Mouse (Mus musculus): Measurements from ENCODE around the gene Fgf22. TPM values are rescaled to one million over a fixed set of nuclear protein-coding genes. Genes with fewer than 3 reads are reported as not detected.

Gene Fgf22
- total and polyA plus RNA-seq, 2 experiments, result not detected

DNA sequence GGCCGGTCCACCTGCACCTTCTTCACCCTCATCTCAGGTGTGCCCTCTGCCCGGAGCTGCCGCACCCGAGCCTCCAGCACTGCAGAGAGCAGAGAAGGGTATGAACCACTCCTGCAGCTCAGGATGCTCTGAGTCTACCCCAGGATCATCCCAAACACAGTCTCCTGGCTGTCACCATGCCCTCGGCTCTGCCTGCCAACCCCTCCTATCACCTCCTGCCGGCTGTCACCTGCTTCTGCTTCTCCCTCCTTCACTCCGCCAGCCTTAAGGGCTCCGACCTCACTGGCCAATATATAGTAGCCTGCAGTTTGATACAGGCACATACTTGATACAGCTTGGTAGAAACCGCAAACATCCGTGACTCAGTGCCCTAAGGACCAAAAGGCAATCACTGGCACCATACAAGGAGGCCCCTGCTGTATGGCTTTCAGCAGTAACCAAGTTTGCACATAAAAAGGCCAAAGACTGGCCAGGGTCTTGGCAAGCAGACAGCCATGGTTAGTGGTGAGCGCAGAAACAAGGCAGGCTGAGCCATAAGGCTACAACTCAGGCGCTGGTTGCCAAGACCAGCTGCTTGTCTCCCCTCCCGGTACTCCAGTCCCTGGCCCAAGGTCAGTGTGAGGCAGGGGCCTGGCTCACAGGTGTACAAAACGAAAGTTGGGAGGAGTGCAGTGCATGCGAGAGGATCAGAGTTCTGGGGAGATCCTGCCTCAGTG is 11.1 kb upstream of the Fgf22 start:
- Histone ChIP-seq H3K36me3 (ENCODE audit: control insufficient read depth, insufficient read depth, low read length) (peaks cover 10% of the 10 kb centered on the region), H3K27ac (replicated peaks; ENCODE audit: insufficient read depth, low read depth, low read length) (no peak overlapping the region), H3K4me1 (ENCODE audit: control insufficient read depth, insufficient read depth, low read length) (peaks cover 5% of the 10 kb centered on the region), H3K9ac (ENCODE audit: low read depth, low read length) (no peak overlapping the region), H3K4me3 (ENCODE audit: insufficient read depth, low read depth, low read length) (no peak overlapping the region), H3K79me2 (ENCODE audit: control insufficient read depth, insufficient read depth, low read length) (no peaks in the 10 kb centered on the region), H3K27me3 (ENCODE audit: control insufficient read depth, insufficient read depth, low read length) (no peaks in the 10 kb centered on the region)
- DNase-seq (ENCODE audit: extremely low read depth, low read depth, low spot score), result no peak
- TF ChIP-seq POLR2A (IDR thresholded peaks at IDR 0.05; ENCODE audit: extremely low read depth, insufficient read depth, low read length) (no peak), CTCF (IDR thresholded peaks at IDR 0.05; ENCODE audit: low read depth, low read length) (no peak)
- 95% methylated on average over 15 of the region's 15 CpGs for WGBS

DNA sequence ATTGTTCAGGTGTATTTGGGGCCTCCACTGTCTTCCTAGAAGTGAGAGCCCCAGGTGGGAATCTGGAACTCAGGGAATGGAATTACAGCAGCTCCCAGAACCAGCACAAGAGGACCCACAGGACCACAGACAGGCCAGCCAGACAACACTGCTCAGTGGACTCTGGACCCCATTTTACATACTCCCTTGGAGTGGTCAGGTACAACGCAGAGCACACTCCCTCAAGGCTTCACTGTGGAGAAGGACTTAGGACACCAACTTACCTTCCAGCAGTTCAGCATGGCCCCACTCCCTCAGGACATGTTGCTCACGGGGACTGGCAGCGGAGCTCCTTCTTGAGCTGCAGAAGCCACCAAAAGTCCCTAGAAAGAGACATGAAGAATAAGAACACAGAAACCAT is 9.5 kb upstream of the Fgf22 start:
- peaks cover 7% of the 10 kb centered on the region; the same call in 1 of the 2 replicates for H3K36me3 ChIP-seq (ENCODE audit: control insufficient read depth, insufficient read depth, low read length)
- H3K27me3 ChIP-seq (ENCODE audit: control insufficient read depth, insufficient read depth, low read length), result no peaks in the 10 kb centered on the region
- WGBS, result 87% methylated on average over 3 of the region's 3 CpGs
- peaks cover 5% of the 10 kb centered on the region for H3K4me1 ChIP-seq (ENCODE audit: control insufficient read depth, insufficient read depth, low read length)
- no peak overlapping the region for H3K9ac ChIP-seq (ENCODE audit: low read depth, low read length)
- H3K79me2 ChIP-seq (ENCODE audit: control insufficient read depth, insufficient read depth, low read length), result no peaks in the 10 kb centered on the region
- no peak for TF ChIP-seq POLR2A (IDR thresholded peaks at IDR 0.05; ENCODE audit: extremely low read depth, insufficient read depth, low read length)
- TF ChIP-seq CTCF (IDR thresholded peaks at IDR 0.05; ENCODE audit: low read depth, low read length), result no peak
- DNase-seq (ENCODE audit: extremely low read depth, low read depth, low spot score), result no peak
- H3K27ac ChIP-seq (replicated peaks; ENCODE audit: insufficient read depth, low read depth, low read length), result no peak overlapping the region
- no peak overlapping the region for H3K4me3 ChIP-seq (ENCODE audit: insufficient read depth, low read depth, low read length)

GRCm38 (mm10) chr10:79745898-79746773 is 8.7 kb upstream of the Fgf22 start, which contains the start of gene Polrmt:
Gene Polrmt, minus strand, starts transcription at chr10:79746581.
- DNase-seq (ENCODE audit: extremely low read depth, low read depth, low spot score), result peak; percentile 94
- Histone ChIP-seq H3K27ac (replicated peaks; ENCODE audit: insufficient read depth, low read depth, low read length) (peak within 1 kb of the TSS; percentile 77), H3K27me3 (ENCODE audit: control insufficient read depth, insufficient read depth, low read length) (no peaks in the 10 kb centered on the region), H3K79me2 (ENCODE audit: control insufficient read depth, insufficient read depth, low read length) (no peaks in the 10 kb centered on the region), H3K4me3 (ENCODE audit: insufficient read depth, low read depth, low read length) (peak within 1 kb of the TSS; percentile 75), H3K36me3 (ENCODE audit: control insufficient read depth, insufficient read depth, low read length) (peaks cover 7% of the 10 kb centered on the region; the same call in 1 of the 2 replicates), H3K9ac (ENCODE audit: low read depth, low read length) (peak within 1 kb of the TSS; percentile 82), H3K4me1 (ENCODE audit: control insufficient read depth, insufficient read depth, low read length) (peaks cover 5% of the 10 kb centered on the region)
- 1% methylated on average over 38 of the region's 38 CpGs for WGBS
- TF ChIP-seq CTCF (IDR thresholded peaks at IDR 0.05; ENCODE audit: low read depth, low read length), result peak; percentile 41
- peak; percentile 65; the same call in 1 of the 2 replicates for TF ChIP-seq POLR2A (IDR thresholded peaks at IDR 0.05; ENCODE audit: extremely low read depth, insufficient read depth, low read length)

DNA sequence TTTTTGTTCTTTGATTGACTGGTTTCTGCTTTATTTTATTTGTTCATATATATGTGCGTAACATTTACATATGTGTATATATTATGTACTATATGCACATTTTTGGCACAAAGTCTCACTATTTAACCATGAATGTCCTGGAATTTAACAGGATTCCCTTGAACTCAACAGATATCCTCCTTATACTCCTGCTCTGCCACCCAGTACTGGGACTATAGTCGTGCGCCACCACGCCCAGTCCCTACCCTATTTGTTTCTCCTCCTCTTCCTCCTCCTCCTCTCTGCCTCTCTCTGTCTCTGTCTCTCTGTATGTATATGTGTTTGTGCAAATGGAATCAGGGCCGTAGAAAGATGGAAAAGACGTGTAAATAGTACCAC is 8.1 kb upstream of the Fgf22 start:
- TF ChIP-seq POLR2A (IDR thresholded peaks at IDR 0.05; ENCODE audit: extremely low read depth, insufficient read depth, low read length) (no peak), CTCF (IDR thresholded peaks at IDR 0.05; ENCODE audit: low read depth, low read length) (no peak)
- Histone ChIP-seq H3K9ac (ENCODE audit: low read depth, low read length) (no peak overlapping the region), H3K27ac (replicated peaks; ENCODE audit: insufficient read depth, low read depth, low read length) (no peak overlapping the region), H3K36me3 (ENCODE audit: control insufficient read depth, insufficient read depth, low read length) (peaks cover 2% of the 10 kb centered on the region; the same call in 1 of the 2 replicates), H3K4me1 (ENCODE audit: control insufficient read depth, insufficient read depth, low read length) (peaks cover 5% of the 10 kb centered on the region), H3K27me3 (ENCODE audit: control insufficient read depth, insufficient read depth, low read length) (no peaks in the 10 kb centered on the region), H3K4me3 (ENCODE audit: insufficient read depth, low read depth, low read length) (peak overlapping the region; percentile 19; the same call in 1 of the 2 replicates), H3K79me2 (ENCODE audit: control insufficient read depth, insufficient read depth, low read length) (no peaks in the 10 kb centered on the region)
- DNase-seq (ENCODE audit: extremely low read depth, low read depth, low spot score), result no peak
- WGBS, result 24% methylated on average over 6 of the region's 6 CpGs

- H3K36me3 ChIP-seq (ENCODE audit: control insufficient read depth, insufficient read depth, low read length), result no peaks in the 10 kb centered on the region
- WGBS, result 83% methylated on average over 6 of the region's 6 CpGs
- peaks cover 5% of the 10 kb centered on the region for H3K4me1 ChIP-seq (ENCODE audit: control insufficient read depth, insufficient read depth, low read length)
- H3K79me2 ChIP-seq (ENCODE audit: control insufficient read depth, insufficient read depth, low read length), result no peaks in the 10 kb centered on the region
- H3K27ac ChIP-seq (replicated peaks; ENCODE audit: insufficient read depth, low read depth, low read length), result no peak overlapping the region
- no peak overlapping the region for H3K9ac ChIP-seq (ENCODE audit: low read depth, low read length)
- DNase-seq (ENCODE audit: extremely low read depth, low read depth, low spot score), result no peak
- H3K27me3 ChIP-seq (ENCODE audit: control insufficient read depth, insufficient read depth, low read length), result no peaks in the 10 kb centered on the region
- no peak for TF ChIP-seq POLR2A (IDR thresholded peaks at IDR 0.05; ENCODE audit: extremely low read depth, insufficient read depth, low read length)
- TF ChIP-seq CTCF (IDR thresholded peaks at IDR 0.05; ENCODE audit: low read depth, low read length), result no peak
- H3K4me3 ChIP-seq (ENCODE audit: insufficient read depth, low read depth, low read length), result no peak overlapping the region
Observed at GRCm38 (mm10) chr10:79748496-79748895, 6.4 kb upstream of the Fgf22 start.

All from liver, adult 2 months (tissue).